Mouse (Mus musculus): ENCODE measurements around the gene Tbc1d10b.

Tbc1d10b gene

DNA sequence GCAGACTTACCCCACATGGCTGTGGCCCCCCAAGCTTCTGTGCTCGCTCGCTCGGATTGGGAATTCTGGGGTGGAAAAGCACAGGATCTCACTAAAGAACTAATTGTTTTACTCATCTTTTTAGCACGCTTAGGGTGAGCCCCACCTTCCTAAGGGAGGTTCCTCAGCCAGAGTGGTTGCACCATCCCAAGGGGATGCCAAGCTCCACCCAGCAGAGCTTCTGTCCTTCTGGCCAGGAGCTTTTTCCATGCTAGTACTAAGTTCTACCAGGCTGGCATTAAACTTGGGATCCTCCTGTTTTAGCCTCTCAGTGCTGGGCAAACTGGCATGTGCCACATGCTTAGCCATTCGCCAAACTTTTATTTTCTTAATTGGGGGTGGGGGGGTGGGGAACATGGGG, 45.7 kb downstream of the Tbc1d10b start:
- DNase-seq (ENCODE audit: low spot score in 2 of 2), result no peak

- DNase-seq (ENCODE audit: low spot score in 2 of 2), result no peak
These were observed 50.7 kb downstream of the Tbc1d10b start for GRCm38 (mm10) chr7:127157548-127157947.

GRCm38 (mm10) chr7:127153477-127153876, 54.8 kb downstream of the Tbc1d10b start:
- no peak for DNase-seq (ENCODE audit: low spot score in 2 of 2)

- no peak for DNase-seq (ENCODE audit: low spot score in 2 of 2)
These were observed 55.8 kb downstream of the Tbc1d10b start for GRCm38 (mm10) chr7:127152464-127152863.

- DNase-seq (ENCODE audit: low spot score in 2 of 2), result no peak
These were observed 60.4 kb downstream of the Tbc1d10b start for GRCm38 (mm10) chr7:127147901-127148300.
